Mouse (Mus musculus) liver (tissue): ENCODE measurements around the gene Trim59.
"Not testable (repeated sequence)": the region's sequence is repeated elsewhere in the genome, so short reads cannot be mapped to it uniquely, and the experiment has no call there.

Experiments used
- DNase-seq: peaks from one replicate; pipeline ENCODE4 v3.0.0-alpha.2; 2020; ENCODE audit warnings: mixed read lengths

The Trim59 gene

DNA sequence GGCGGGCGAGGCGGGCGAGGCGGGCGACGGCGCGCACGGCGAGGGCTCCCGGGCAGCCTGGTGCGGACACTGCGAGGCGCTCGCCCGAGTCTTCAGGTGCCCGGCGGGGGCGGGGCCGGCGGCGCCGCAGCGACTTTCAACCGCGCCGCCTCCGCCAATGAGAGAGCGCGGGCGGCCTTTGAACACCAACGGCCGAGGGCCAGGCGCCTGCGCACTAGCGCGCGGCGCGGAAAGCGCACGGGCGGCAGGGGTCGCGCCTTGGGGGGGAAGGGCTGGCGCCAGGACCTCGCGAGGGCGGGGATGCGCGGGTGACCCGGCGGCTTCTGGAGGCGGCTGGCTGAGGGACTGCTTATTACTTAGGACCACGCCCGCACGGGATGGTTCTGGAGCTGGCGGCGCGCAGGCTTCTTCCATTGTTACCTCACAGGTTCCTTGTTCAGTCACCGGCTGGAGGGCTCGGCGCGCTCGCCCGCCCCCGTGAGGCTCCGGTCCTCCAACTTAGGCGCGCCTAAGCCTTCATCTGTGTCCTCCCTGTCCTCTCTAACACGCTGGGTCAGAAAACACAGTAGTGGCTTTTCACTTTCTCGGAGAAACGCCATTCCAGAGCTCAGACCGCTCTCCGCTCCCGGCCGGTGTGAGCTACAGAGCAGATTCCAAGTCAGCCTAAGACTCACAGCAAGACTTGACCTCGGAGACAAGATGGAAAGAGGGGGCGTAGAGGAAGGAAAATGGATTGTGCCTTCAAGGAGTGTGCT, at the start of gene Trim59:
TSS of gene Trim59 (minus strand) at position 111 of the 755 bp plus-strand sequence.
- DNase-seq, result peak; percentile 95

GRCm38 (mm10) chr3:69064005-69064404, 19.4 kb upstream of the Trim59 start:
- no peak for DNase-seq

- no peak for DNase-seq
Observed at GRCm38 (mm10) chr3:69062764-69063163, 18.2 kb upstream of the Trim59 start.

DNA sequence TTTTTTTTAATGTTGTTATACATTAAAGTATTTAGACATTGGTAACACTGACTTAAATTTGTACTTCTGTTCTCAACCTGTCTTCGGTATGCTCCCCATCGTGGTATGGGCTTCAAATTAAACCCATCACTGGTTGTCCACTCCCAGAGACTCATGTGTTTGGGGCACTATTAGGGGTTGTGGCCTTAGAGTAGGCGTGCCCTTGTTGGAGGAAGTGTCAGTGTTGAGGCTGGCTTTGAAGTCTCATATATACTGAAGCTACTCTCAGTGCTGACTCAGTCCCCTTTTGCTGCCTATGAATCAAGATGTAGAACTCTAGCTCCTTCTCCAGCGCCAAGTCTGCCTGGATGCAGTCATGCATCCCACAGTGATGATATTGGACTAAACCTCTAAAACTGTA, 16.1 kb upstream of the Trim59 start:
- DNase-seq, result peak; percentile 18

DNA sequence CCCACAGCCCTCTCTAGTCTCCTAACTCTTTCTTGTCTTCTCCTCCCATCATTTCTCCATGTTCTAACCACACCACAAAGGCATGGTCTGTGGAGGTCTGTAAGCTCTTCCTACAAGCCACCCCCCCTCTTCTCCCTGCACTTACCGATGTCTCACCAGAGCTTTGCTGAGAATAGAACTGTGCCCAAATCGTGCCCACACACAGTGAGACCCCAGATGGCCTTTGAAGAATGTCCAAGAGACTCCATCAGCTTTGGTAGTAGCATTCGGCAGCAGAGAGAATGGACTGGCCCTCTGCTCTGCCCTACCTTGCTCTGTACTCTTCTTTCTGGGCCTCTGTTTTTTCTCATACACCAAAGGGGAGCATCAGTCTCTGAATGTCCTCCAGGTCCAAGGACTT, 11.3 kb upstream of the Trim59 start:
- no peak for DNase-seq

- peak; percentile 94 for DNase-seq
Observed at GRCm38 (mm10) chr3:69054760-69055432, 10.3 kb upstream of the Trim59 start.

- DNase-seq, result no peak
Observed at GRCm38 (mm10) chr3:69051894-69052293, 7.3 kb upstream of the Trim59 start.

DNA sequence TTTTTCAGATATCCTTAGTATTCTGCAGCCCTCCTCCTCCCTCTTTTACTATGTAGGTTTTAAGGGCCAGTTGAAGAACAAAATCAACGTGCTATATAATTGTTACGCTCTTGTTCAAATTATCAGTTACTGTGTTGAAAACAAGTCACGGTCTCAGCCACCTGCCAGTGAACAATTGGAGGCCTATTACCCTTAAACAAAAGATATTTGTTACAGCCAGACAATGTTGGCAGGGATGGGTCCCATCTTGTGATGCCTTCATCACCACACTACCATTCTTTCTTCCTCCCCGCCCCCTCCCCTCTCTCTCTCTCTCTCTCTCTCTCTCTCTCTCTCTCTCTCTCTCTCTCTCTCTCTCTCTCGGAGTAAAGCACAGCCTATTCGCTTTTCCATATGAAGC, 4.5 kb upstream of the Trim59 start:
- no peak for DNase-seq

DNA sequence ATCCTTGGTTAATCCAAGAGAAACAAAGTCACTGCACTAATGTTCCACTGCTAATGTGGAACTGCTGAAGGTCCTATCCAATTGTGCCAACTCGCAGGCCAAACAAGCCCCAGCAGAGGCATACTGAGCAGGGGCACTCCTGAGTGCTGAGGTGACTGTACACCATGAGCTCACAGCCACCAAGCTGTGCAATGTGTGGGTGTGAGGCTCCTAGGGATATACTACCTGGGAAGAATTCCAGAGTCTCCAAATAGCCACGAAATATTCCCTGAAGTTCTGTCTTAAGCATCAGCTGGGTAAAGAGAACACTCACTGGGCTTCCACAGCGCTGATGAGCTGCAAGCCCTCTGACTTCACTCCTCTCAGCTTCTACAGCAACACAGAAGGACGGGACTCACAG, 3.1 kb upstream of the Trim59 start:
- no peak for DNase-seq

GRCm38 (mm10) chr3:69046509-69046908, 2.0 kb upstream of the Trim59 start:
- peak; percentile 68 for DNase-seq

DNA sequence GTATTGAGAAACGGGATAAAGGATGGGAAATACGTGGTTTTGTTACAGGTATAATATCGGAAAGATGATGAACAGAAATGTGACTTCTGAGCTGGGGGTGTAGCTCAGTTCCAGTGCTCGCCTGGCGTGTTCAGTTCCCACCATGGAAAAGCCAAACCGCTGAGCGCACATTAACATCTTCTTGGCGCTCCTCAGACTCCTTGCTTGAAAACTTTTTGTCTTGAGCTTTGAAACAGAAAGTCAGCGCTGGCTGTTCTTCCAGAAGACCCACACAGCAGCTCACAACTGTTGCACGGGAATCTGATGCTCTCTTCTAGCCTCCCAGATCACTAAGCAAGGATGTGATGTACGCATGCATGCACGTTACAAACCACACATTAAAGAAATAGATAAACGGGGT, 1.2 kb upstream of the Trim59 start:
- peak; percentile 39 for DNase-seq

DNA sequence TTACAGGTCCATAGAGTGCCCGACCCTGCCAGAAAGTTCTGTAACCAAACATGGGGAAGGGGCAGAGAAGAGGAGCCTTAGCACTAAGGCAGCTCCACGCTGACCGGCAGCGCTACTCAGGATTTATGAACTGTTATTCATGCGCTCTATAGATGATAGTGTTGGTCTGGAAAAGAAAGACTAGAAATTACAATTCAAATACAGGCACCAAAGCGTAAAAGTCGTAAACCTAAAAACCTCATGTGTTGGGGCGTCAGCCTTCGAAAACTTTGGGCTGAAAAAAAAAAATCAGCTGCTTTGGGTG, 797 bp upstream of the Trim59 start:
- DNase-seq, result no peak

DNA sequence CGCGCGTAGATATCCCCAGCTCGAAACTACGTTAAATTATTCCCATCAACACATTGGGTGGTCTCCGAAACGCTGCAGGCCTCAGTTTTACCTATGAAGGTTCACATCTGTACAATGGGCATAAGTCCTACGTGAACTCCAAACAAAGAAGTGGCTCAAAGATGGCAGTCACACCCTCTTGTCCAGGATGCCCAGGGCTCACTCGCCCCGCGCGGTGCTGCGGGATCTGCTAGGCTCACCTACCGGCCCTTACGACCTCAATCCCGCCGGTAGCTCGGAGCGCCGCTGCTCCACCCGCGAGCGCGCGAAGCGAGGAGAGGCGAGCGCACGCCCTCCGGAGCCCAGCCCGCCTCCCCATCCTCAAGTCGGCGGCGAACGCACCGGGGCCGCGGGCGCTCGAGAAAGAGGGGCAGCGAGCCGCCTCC, 376 bp downstream of the Trim59 start:
- no peak for DNase-seq

DNA sequence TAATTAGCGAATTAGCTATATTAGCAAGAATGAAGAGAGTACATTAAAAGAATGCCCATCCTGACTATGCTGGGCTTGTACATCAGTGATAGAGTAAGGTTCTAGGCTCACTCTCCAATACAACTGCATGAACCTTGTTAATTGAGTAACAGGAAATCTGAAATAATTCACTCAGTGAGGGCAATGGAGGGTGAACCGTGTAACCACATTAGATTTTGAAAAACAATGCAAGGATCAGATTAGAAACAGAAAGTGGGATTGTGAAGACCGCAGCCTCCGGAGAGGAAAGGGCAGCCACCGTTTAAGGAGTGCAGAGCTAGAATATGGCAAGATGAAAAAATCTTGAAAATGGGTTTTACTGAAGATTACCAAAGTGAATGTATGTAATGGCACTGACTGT, 3.3 kb downstream of the Trim59 start:
- DNase-seq, result no peak

GRCm38 (mm10) chr3:69040105-69040504, 4.5 kb downstream of the Trim59 start:
- no peak for DNase-seq

DNA sequence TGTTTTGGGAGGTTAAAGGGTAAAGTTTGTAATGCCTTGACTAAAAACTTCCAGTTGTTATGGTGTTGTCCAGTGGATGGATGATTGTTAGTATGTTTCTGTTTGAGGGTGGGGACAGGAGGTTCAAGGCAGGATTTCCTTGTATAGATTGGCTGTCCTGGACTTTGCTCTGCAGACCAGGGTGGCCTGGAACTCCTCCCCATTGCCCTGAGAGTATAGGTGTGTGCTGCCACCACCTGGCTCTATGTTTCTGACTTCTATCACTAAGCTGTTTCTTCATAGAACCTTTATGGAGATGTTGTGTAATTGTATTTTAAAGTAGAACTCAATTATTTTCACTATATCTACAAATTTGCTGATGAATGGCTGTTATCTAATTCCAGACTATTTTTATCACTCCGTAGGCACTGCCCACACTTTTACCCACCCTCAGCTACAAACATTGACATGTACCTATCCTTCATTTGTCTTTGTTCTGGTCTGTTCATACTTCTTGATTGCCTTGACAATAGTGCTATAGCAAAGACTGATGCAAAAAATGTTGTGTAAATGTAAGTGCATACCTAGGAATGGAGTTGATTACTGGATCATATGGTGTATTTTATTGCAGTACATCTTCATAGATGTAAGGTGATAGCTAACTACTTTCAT, 18.3 kb downstream of the Trim59 start:
- DNase-seq, result no peak

- DNase-seq, result no peak
Observed at GRCm38 (mm10) chr3:69020764-69021163, 23.8 kb downstream of the Trim59 start.

GRCm38 (mm10) chr3:69020285-69020684, 24.3 kb downstream of the Trim59 start:
- no peak for DNase-seq

GRCm38 (mm10) chr3:69018635-69019034, 25.9 kb downstream of the Trim59 start:
- DNase-seq, result not testable (repeated sequence)

GRCm38 (mm10) chr3:69017181-69017580, 27.4 kb downstream of the Trim59 start:
- no peak for DNase-seq

DNA sequence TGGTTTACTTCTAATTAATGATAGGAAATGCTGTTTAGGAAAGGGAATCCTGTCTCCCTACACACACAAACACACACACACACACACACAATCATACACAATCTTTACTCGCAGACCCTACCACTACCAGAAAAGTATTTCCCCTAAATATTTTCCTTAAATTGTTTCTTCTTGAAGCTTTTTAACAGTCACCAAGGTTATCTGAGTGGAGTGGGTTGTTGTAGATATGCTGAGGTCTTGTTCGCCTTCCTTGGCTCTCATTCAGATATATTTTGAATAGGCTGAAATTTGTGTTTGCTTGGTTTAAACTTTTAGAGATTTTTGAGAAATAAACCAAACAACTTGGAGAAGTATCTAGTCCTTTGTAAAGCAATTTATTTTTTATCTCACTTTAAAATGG, 35.7 kb downstream of the Trim59 start:
- DNase-seq, result no peak

- DNase-seq, result peak; percentile 10
Observed at GRCm38 (mm10) chr3:69006246-69006760, 38.3 kb downstream of the Trim59 start.

GRCm38 (mm10) chr3:69005338-69006245, 39.0 kb downstream of the Trim59 start:
- peak; percentile 82 for DNase-seq
